Mouse (Mus musculus): Measurements from ENCODE around the gene Npy2r.

- TF ChIP-seq POLR2A (IDR thresholded peaks at IDR 0.05; ENCODE audit: borderline replicate concordance, control insufficient read depth, low read depth, low read length), result no peak
- no peak for TF ChIP-seq CTCF (IDR thresholded peaks at IDR 0.05; ENCODE audit: control insufficient read depth, insufficient read depth, low read length)
These were observed at the start of gene Npy2r for GRCm38 (mm10) chr3:82547908-82548721.

All from bone marrow, adult 2 months (tissue).